Mouse (Mus musculus): ENCODE measurements at regions not wholly inside any gene's neighbourhood (a gene's known extent, or its start where the extent isn't known, plus 50 kb on each side); places are given as distances from the start of the nearest gene placed in this dataset.

- H3K4me1 ChIP-seq (ENCODE audit: control insufficient read depth in 1 of 2, insufficient read depth in 2 of 2, low read length in 2 of 2): no peaks in the 10 kb centered on the region
- no peaks in the 10 kb centered on the region for H3K36me3 ChIP-seq (ENCODE audit: control insufficient read depth in 1 of 2, insufficient read depth in 2 of 2, low read length in 2 of 2)
- TF ChIP-seq MAZ (IDR thresholded peaks at IDR 0.05; ENCODE audit: low read depth, low read length): no peak
- TF ChIP-seq HCFC1 (IDR thresholded peaks at IDR 0.05; ENCODE audit: low read depth, low read length): no peak
- TF ChIP-seq MEF2A (IDR thresholded peaks at IDR 0.05; ENCODE audit: extremely low read depth, insufficient replicate concordance, low read depth, low read length, poor library complexity, severe bottlenecking): no peak
- no peak for TF ChIP-seq POLR2A (IDR thresholded peaks at IDR 0.05; ENCODE audit: control insufficient read depth in 1 of 2, insufficient read depth in 1 of 2, low read depth in 1 of 2, low read length in 2 of 2, poor library complexity in 1 of 2)
- no peak for TF ChIP-seq RAD21 (IDR thresholded peaks at IDR 0.05; ENCODE audit: low read depth, low read length)
- H3K27ac ChIP-seq (ENCODE audit: control insufficient read depth, low read depth, low read length): no peak overlapping the region
- H3K27me3 ChIP-seq (ENCODE audit: control insufficient read depth in 1 of 2, insufficient read depth in 2 of 2, low read length in 2 of 2): no peaks in the 10 kb centered on the region
- H3K79me2 ChIP-seq (ENCODE audit: control insufficient read depth, insufficient read depth, low read length, poor library complexity): no peaks in the 10 kb centered on the region
- H3K9me3 ChIP-seq (replicated peaks; ENCODE audit: insufficient read depth, low read length): no peaks in the 10 kb centered on the region
- no peak for DNase-seq (ENCODE audit: low read depth, low spot score)
- no peak overlapping the region for H3K9ac ChIP-seq (ENCODE audit: control insufficient read depth, low read depth, low read length, poor library complexity, severe bottlenecking)
- no peak overlapping the region for H3K4me3 ChIP-seq (ENCODE audit: control insufficient read depth in 1 of 2, insufficient read depth in 1 of 2, low read depth in 2 of 2, low read length in 2 of 2)
Measured at GRCm38 (mm10) chr1:137044076-137044475, 83.8 kb upstream of the Nr5a2 start.

- H3K4me1 ChIP-seq (ENCODE audit: control insufficient read depth in 1 of 2, insufficient read depth in 2 of 2, low read length in 2 of 2): no peaks in the 10 kb centered on the region
- H3K4me3 ChIP-seq (ENCODE audit: control insufficient read depth in 1 of 2, insufficient read depth in 1 of 2, low read depth in 2 of 2, low read length in 2 of 2): no peak overlapping the region
- no peak for DNase-seq (ENCODE audit: low read depth, low spot score)
- H3K36me3 ChIP-seq (ENCODE audit: control insufficient read depth in 1 of 2, insufficient read depth in 2 of 2, low read length in 2 of 2): no peaks in the 10 kb centered on the region
- H3K79me2 ChIP-seq (ENCODE audit: control insufficient read depth, insufficient read depth, low read length, poor library complexity): no peaks in the 10 kb centered on the region
- no peak overlapping the region for H3K27ac ChIP-seq (ENCODE audit: control insufficient read depth, low read depth, low read length)
- H3K9me3 ChIP-seq (replicated peaks; ENCODE audit: insufficient read depth, low read length): no peaks in the 10 kb centered on the region
- H3K27me3 ChIP-seq (ENCODE audit: control insufficient read depth in 1 of 2, insufficient read depth in 2 of 2, low read length in 2 of 2): no peaks in the 10 kb centered on the region
- H3K9ac ChIP-seq (ENCODE audit: control insufficient read depth, low read depth, low read length, poor library complexity, severe bottlenecking): no peak overlapping the region
- TF ChIP-seq EP300 (IDR thresholded peaks at IDR 0.05; ENCODE audit: low read depth in 1 of 2, low read length in 2 of 2) (no peak), KAT2A (conservative IDR thresholded peaks at IDR 0.05; ENCODE audit: low read depth, low read length) (no peak), USF2 (IDR thresholded peaks at IDR 0.05; ENCODE audit: borderline replicate concordance in 1 of 2, insufficient read depth in 1 of 2, low read depth in 1 of 2, low read length in 2 of 2) (no peak), POLR2AphosphoS2 (IDR thresholded peaks at IDR 0.05; ENCODE audit: low read length) (no peak), MEF2A (IDR thresholded peaks at IDR 0.05; ENCODE audit: extremely low read depth, insufficient replicate concordance, low read depth, low read length, poor library complexity, severe bottlenecking) (no peak), JUND (IDR thresholded peaks at IDR 0.05; ENCODE audit: low read depth, low read length) (no peak), ETS1 (IDR thresholded peaks at IDR 0.05; ENCODE audit: low read depth, low read length) (no peak), ZKSCAN1 (IDR thresholded peaks at IDR 0.05; ENCODE audit: low read depth, low read length) (no peak), ZMIZ1 (IDR thresholded peaks at IDR 0.05; ENCODE audit: low read depth, low read length) (no peak), TCF12 (IDR thresholded peaks at IDR 0.05; ENCODE audit: low read depth, low read length) (no peak), GABPA (IDR thresholded peaks at IDR 0.05; ENCODE audit: low read depth, low read length) (no peak)
Measured at GRCm38 (mm10) chr1:137042414-137043010, 82.3 kb upstream of the Nr5a2 start.

All from MEL (cell line).